Comparison of ENCODE assay signal across 8 mouse cellular contexts in genomic region chr2:6872131-6872893, GRCm38 (mm10).
DNase-seq lines count a peak whose midpoint lies in the region; ATAC-seq lines count a peak whose summit lies in the region.

No protein-coding gene starts in this region.

- 0 out of 2 replicates have a peak overlapping the region, but pooled peaks have one; percentile 16 for H3K27ac ChIP-seq in limb, embryonic 13.5 days
- peak overlapping the region; percentile 96 for H3K27ac ChIP-seq in midbrain, embryonic 14.5 days (replicated peaks; ENCODE audit: low read depth, low read length)

- peak overlapping the region; percentile 94 for H3K4me2 ChIP-seq in limb, embryonic 13.5 days (replicated peaks)
- H3K4me2 ChIP-seq in midbrain, embryonic 14.5 days (ENCODE audit: low read length): peak overlapping the region; percentile 88

- peak; percentile 24 for DNase-seq in WW6 (ENCODE audit: low read depth, low spot score)
- DNase-seq in cerebellum, postnatal 10 days: peak; percentile 81 to 88
- DNase-seq in gastrocnemius, adult 8-10 months (ENCODE audit: low spot score in 2 of 2): peak; percentile 66 to 83
- DNase-seq in induced T-regulatory cell, adult 2 months (ENCODE audit: low read depth): peak; percentile 60
- peak; percentile 91 for DNase-seq in midbrain, embryonic 14.5 days
- peak; percentile 51 to 56 for DNase-seq in spleen, adult 18-20 months
- no peak for DNase-seq in c-Kit-positive CD71-positive TER-119-positive erythroid progenitor cells, embryonic 14.5 days (ENCODE audit: low spot score)

- H3K4me1 ChIP-seq in limb, embryonic 13.5 days: peaks cover 27% of the 10 kb centered on the region
- peaks cover 70% of the 10 kb centered on the region for H3K4me1 ChIP-seq in midbrain, embryonic 14.5 days (ENCODE audit: control insufficient read depth, insufficient read depth, low read length)

- under 1% methylated on average over 71 of the region's 124 CpGs for WGBS in limb, embryonic 13.5 days
- 0% methylated on average over 89 of the region's 124 CpGs for WGBS in midbrain, embryonic 14.5 days

- no peaks in the 10 kb centered on the region for H3K9me3 ChIP-seq in limb, embryonic 13.5 days
- no peaks in the 10 kb centered on the region for H3K9me3 ChIP-seq in midbrain, embryonic 14.5 days (ENCODE audit: control insufficient read depth, low read length)

- peaks cover 43% of the 10 kb centered on the region for H3K27me3 ChIP-seq in limb, embryonic 13.5 days
- no peaks in the 10 kb centered on the region for H3K27me3 ChIP-seq in midbrain, embryonic 14.5 days (ENCODE audit: control insufficient read depth, insufficient read depth, low read length)

- ATAC-seq in limb, embryonic 13.5 days (ENCODE audit: low FRiP score, low read depth): peak; percentile 87
- peak; percentile 92 for ATAC-seq in midbrain, embryonic 14.5 days (ENCODE audit: low FRiP score, low TSS enrichment)

- peak overlapping the region; percentile 70 for H3K4me3 ChIP-seq in limb, embryonic 13.5 days
- H3K4me3 ChIP-seq in midbrain, embryonic 14.5 days (replicated peaks; ENCODE audit: low read depth, low read length): peak overlapping the region; percentile 94

- peak overlapping the region; percentile 78 for H3K9ac ChIP-seq in limb, embryonic 13.5 days
- peak overlapping the region; percentile 98 for H3K9ac ChIP-seq in midbrain, embryonic 14.5 days (replicated peaks; ENCODE audit: low read length)

- no peaks in the 10 kb centered on the region for H3K36me3 ChIP-seq in limb, embryonic 13.5 days
- no peaks in the 10 kb centered on the region for H3K36me3 ChIP-seq in midbrain, embryonic 14.5 days (ENCODE audit: control insufficient read depth, insufficient read depth, low read length)
